Mouse (Mus musculus) small intestine, adult 2 months (tissue): ENCODE measurements at regions not wholly inside any gene's neighbourhood (a gene's known extent, or its start where the extent isn't known, plus 50 kb on each side); places are given as distances from the start of the nearest gene placed in this dataset.

Source experiments
- CTCF ChIP-seq: fragments of 200-500 bp; IDR thresholded peaks from 2 replicates; pipeline ENCODE4 v1.5.1; 2012; ENCODE audit warnings: low read depth, mild to moderate bottlenecking, control low read depth, inconsistent platforms, low read length, moderate library complexity, mixed read lengths; ENCODE audit not compliant: insufficient replicate concordance, insufficient read length; ENCODE audit errors: extremely low read depth
- POLR2A ChIP-seq: fragments of 200-500 bp; IDR thresholded peaks from 2 replicates; pipeline ENCODE4 v1.6.1; 2012; ENCODE audit warnings: low read depth, mild to moderate bottlenecking, control low read depth, inconsistent platforms, low read length, moderate library complexity

DNA sequence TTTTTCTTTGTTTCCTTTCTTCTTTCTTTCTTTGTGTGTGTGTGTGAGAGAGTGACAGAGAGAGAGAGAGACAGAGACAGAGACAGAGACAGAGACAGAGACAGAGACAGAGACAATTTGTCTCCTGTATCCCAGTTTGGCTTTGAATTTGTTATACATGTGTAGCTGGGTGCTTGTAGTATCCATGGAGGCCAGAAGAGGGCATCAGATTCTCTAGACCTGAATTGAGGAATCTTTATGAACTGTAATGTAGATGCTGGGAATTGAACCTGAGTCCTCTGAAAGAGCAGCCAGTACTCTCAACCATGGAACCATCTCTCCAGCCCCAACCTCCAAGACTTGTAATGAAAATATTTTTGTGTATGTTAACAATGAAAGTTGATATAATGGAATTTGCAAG, 190.2 kb upstream of the Sgcd start:
- TF ChIP-seq POLR2A = no peak
- no peak for TF ChIP-seq CTCF
